Mouse (Mus musculus): ENCODE results near the gene Utp15. TPM values are rescaled to one million over a fixed set of nuclear protein-coding genes. Genes with fewer than 3 reads are reported as not detected.

Utp15 gene
- polyA plus RNA-seq (2012; rRNA removed): 5.4 and 6.6 TPM in 2 replicates

- peak; percentile 85 for DNase-seq (ENCODE audit: low read depth, low spot score)
- under 1% methylated on average over 71 of the region's 71 CpGs for WGBS
Measured at GRCm38 (mm10) chr13:98262636-98263457, at the start of gene Utp15, which contains the start of gene Ankra2. Gene Utp15, minus strand, starts transcription at chr13:98263041. Gene Ankra2, plus strand, starts transcription at chr13:98263074.

- no peak for DNase-seq (ENCODE audit: low read depth, low spot score)
- WGBS: 36% methylated on average over 5 of the region's 5 CpGs
Measured at GRCm38 (mm10) chr13:98311597-98311996, 48.8 kb upstream of the Utp15 start.

- no peak for DNase-seq (ENCODE audit: low read depth, low spot score)
- 75% methylated on average over 4 of the region's 4 CpGs for WGBS
Measured at GRCm38 (mm10) chr13:98308724-98309123, 45.9 kb upstream of the Utp15 start.

GRCm38 (mm10) chr13:98308004-98308403 lies 45.2 kb upstream of the Utp15 start:
- 86% methylated on average over 5 of the region's 5 CpGs for WGBS
- DNase-seq (ENCODE audit: low read depth, low spot score): no peak

GRCm38 (mm10) chr13:98306852-98307475 lies 44.1 kb upstream of the Utp15 start:
- DNase-seq (ENCODE audit: low read depth, low spot score): no peak
- WGBS: 42% methylated on average over 14 of the region's 14 CpGs

GRCm38 (mm10) chr13:98306393-98306792 lies 43.6 kb upstream of the Utp15 start:
- 32% methylated on average over 5 of the region's 5 CpGs for WGBS

GRCm38 (mm10) chr13:98305257-98305656 lies 42.4 kb upstream of the Utp15 start:
- no peak for DNase-seq (ENCODE audit: low read depth, low spot score)
- 91% methylated on average over 9 of the region's 9 CpGs for WGBS

More at GRCm38 (mm10) chr13:98306393-98306792, 43.6 kb upstream of the Utp15 start:
- DNase-seq (ENCODE audit: low read depth, low spot score): no peak

GRCm38 (mm10) chr13:98298833-98299758 lies 36.3 kb upstream of the Utp15 start:
- peak; percentile 71 for DNase-seq (ENCODE audit: low read depth, low spot score)
- 46% methylated on average over 21 of the region's 21 CpGs for WGBS

- WGBS: 89% methylated on average over 6 of the region's 6 CpGs
- no peak for DNase-seq (ENCODE audit: low read depth, low spot score)
Measured at GRCm38 (mm10) chr13:98297883-98298482, 35.1 kb upstream of the Utp15 start.

- 28% methylated on average over 5 of the region's 5 CpGs for WGBS
- DNase-seq (ENCODE audit: low read depth, low spot score): no peak
Measured at GRCm38 (mm10) chr13:98296072-98296471, 33.2 kb upstream of the Utp15 start.

GRCm38 (mm10) chr13:98291712-98292111 lies 28.9 kb upstream of the Utp15 start:
- WGBS: 78% methylated on average over 8 of the region's 8 CpGs
- no peak for DNase-seq (ENCODE audit: low read depth, low spot score)

GRCm38 (mm10) chr13:98290719-98291118 lies 27.9 kb upstream of the Utp15 start:
- WGBS: 37% methylated on average over 2 of the region's 2 CpGs
- no peak for DNase-seq (ENCODE audit: low read depth, low spot score)

- DNase-seq (ENCODE audit: low read depth, low spot score): no peak
- WGBS: 67% methylated on average over 12 of the region's 12 CpGs
Measured at GRCm38 (mm10) chr13:98280990-98281650, 18.3 kb upstream of the Utp15 start.

GRCm38 (mm10) chr13:98279686-98280085 lies 16.8 kb upstream of the Utp15 start, which contains the start of gene Gm21976:
Gene Gm21976, plus strand, starts transcription at chr13:98279887.
- 79% methylated on average over 5 of the region's 5 CpGs for WGBS
- no peak for DNase-seq (ENCODE audit: low read depth, low spot score)

GRCm38 (mm10) chr13:98277501-98277900 lies 14.7 kb upstream of the Utp15 start:
- DNase-seq (ENCODE audit: low read depth, low spot score): no peak
- WGBS: 66% methylated on average over 2 of the region's 2 CpGs

GRCm38 (mm10) chr13:98276253-98276652 lies 13.4 kb upstream of the Utp15 start:
- no peak for DNase-seq (ENCODE audit: low read depth, low spot score)
- WGBS: 89% methylated on average over 7 of the region's 7 CpGs

- no peak for DNase-seq (ENCODE audit: low read depth, low spot score)
- 65% methylated on average over 4 of the region's 4 CpGs for WGBS
Measured at GRCm38 (mm10) chr13:98275646-98276045, 12.8 kb upstream of the Utp15 start.

- no peak for DNase-seq (ENCODE audit: low read depth, low spot score)
- WGBS: 83% methylated on average over 9 of the region's 9 CpGs
Measured at GRCm38 (mm10) chr13:98274023-98274422, 11.2 kb upstream of the Utp15 start.

GRCm38 (mm10) chr13:98264111-98264510 lies 1.3 kb upstream of the Utp15 start:
- WGBS: 28% methylated on average over 5 of the region's 5 CpGs
- DNase-seq (ENCODE audit: low read depth, low spot score): no peak

Measured in large intestine, adult 2 months (tissue).